Mouse (Mus musculus) heart, postnatal 0 days (tissue): ENCODE measurements around the gene Prkag2. TPM values are rescaled to one million over a fixed set of nuclear protein-coding genes. Genes with fewer than 3 reads are reported as not detected.
A peak's percentile ranks its signal among the peaks of the same experiment; 100 is the strongest.

Experiments used
- ATAC-seq: fragments of 200-750 bp; cut with Nextera tagmentation; 2 replicates; pipeline ENCODE4 v1.8.0; 2017; ENCODE audit warnings: low read depth, moderate number of reproducible peaks, moderate library complexity; ENCODE audit not compliant: insufficient read depth
- DNase-seq: peaks from one replicate; pipeline ENCODE4 v3.0.0-alpha.2; 2016; ENCODE audit warnings: low spot score
- H3K27ac ChIP-seq: fragments of 300-500 bp; sonication (generic); 2 replicates; pipeline ENCODE4 v1.5.1; 2014; ENCODE audit warnings: low read depth, mild to moderate bottlenecking
- H3K27me3 ChIP-seq: fragments of 300-500 bp; sonication (generic); 2 replicates; pipeline ENCODE4 v1.6.1; 2014; ENCODE audit warnings: low read length, mixed read lengths; ENCODE audit not compliant: control insufficient read depth, insufficient read depth
- H3K36me3 ChIP-seq: fragments of 300-500 bp; sonication (generic); replicated peaks from 2 replicates; pipeline ENCODE4 v1.6.1; 2014; ENCODE audit warnings: low read length, mixed read lengths; ENCODE audit not compliant: control insufficient read depth, insufficient read depth
- H3K4me1 ChIP-seq: fragments of 300-500 bp; sonication (generic); 2 replicates; pipeline ENCODE4 v1.6.1; 2014; ENCODE audit warnings: antibody characterized with exemption; ENCODE audit not compliant: control insufficient read depth, insufficient read depth
- H3K4me2 ChIP-seq: fragments of 300-500 bp; sonication (generic); 2 replicates; pipeline ENCODE4 v1.6.1; 2014; ENCODE audit warnings: low read depth, mild to moderate bottlenecking, low read length, moderate library complexity
- H3K4me3 ChIP-seq: fragments of 300-500 bp; sonication (generic); 2 replicates; pipeline ENCODE4 v1.5.1; 2014; ENCODE audit warnings: low read depth, low read length
- H3K9ac ChIP-seq: fragments of 300-500 bp; sonication (generic); replicated peaks from 2 replicates; pipeline ENCODE4 v1.6.1; 2014; ENCODE audit warnings: low read depth, low read length, mixed read lengths
- H3K9me3 ChIP-seq: fragments of 300-500 bp; sonication (generic); replicated peaks from 2 replicates; pipeline ENCODE4 v1.6.1; 2016; ENCODE audit warnings: low read length; ENCODE audit not compliant: control insufficient read depth
- CTCF ChIP-seq: IDR thresholded peaks from 2 replicates; pipeline ENCODE4 v1.5.1; 2016; ENCODE audit warnings: antibody characterized with exemption, control low read depth, low read depth
- EP300 ChIP-seq: IDR thresholded peaks from 2 replicates; pipeline ENCODE4 v1.6.1; 2016; ENCODE audit warnings: antibody characterized with exemption, low read depth
- WGBS: fragments of 180-500 bp; shearing (Covaris S2); extraction: QIAGEN DNeasy Blood & Tissue Kit; methylation state at CpG from one replicate; pipeline ENCODE4 v1.1.7; 2014; 5-methylcytosine and 5-hydroxymethylcytosine counted together
- polyA plus RNA-seq: library from polyadenylated mRNA; unstranded; fragments of >200 nt; fragmentation: Nextera tagmentation; extraction: Ambion mirVana; gene quantifications from 2 replicates; pipeline ENCODE4 v1.2.1, GENCODE M21; 2015
- total RNA-seq: library from RNA; depleted of rRNA; stranded (reverse); fragments of >200 nt; gene quantifications from 2 replicates; pipeline ENCODE4 v1.2.3, GENCODE M21; 2014; ENCODE audit warnings: low replicate concordance

Gene Prkag2
- total and polyA plus RNA-seq, 2 experiments from 2014 or later, result 62.9 to 121 TPM

GRCm38 (mm10) chr5:24928816-24929215 is 171.6 kb downstream of the Prkag2 start:
- TF ChIP-seq CTCF, result no peak
- no peak for TF ChIP-seq EP300
- DNase-seq (no peak), ATAC-seq (no peak)
- H3K9me3 ChIP-seq, result no peaks in the 10 kb centered on the region
- H3K27me3 ChIP-seq, result no peaks in the 10 kb centered on the region
- no peak overlapping the region for H3K27ac ChIP-seq
- no peak overlapping the region for H3K9ac ChIP-seq
- no peak overlapping the region for H3K4me2 ChIP-seq
- 89% methylated on average over 4 of the region's 4 CpGs for WGBS
- H3K4me1 ChIP-seq, result no peaks in the 10 kb centered on the region; the same call in 1 of the 2 replicates
- no peaks in the 10 kb centered on the region for H3K36me3 ChIP-seq
- no peak overlapping the region for H3K4me3 ChIP-seq

- Histone ChIP-seq H3K4me2 (no peak overlapping the region), H3K36me3 (no peaks in the 10 kb centered on the region), H3K27ac (no peak overlapping the region), H3K9me3 (no peaks in the 10 kb centered on the region), H3K4me3 (no peak overlapping the region), H3K4me1 (no peaks in the 10 kb centered on the region; the same call in 1 of the 2 replicates), H3K9ac (no peak overlapping the region), H3K27me3 (no peaks in the 10 kb centered on the region)
- DNase-seq, result no peak
- ATAC-seq, result no peak
- TF ChIP-seq CTCF (no peak), EP300 (no peak)
- 15% methylated on average over 8 of the region's 8 CpGs for WGBS
Observed at GRCm38 (mm10) chr5:24927706-24928105, 172.7 kb downstream of the Prkag2 start.

- Histone ChIP-seq H3K4me1 (peaks cover 5% of the 10 kb centered on the region; the same call in 1 of the 2 replicates), H3K36me3 (peaks cover 6% of the 10 kb centered on the region; the same call in 1 of the 2 replicates), H3K4me3 (no peak overlapping the region), H3K9ac (no peak overlapping the region), H3K4me2 (no peak overlapping the region), H3K9me3 (no peaks in the 10 kb centered on the region), H3K27me3 (no peaks in the 10 kb centered on the region), H3K27ac (no peak overlapping the region)
- TF ChIP-seq EP300 (no peak), CTCF (no peak)
- DNase-seq (peak; percentile 74), ATAC-seq (peak; percentile 71)
- 9% methylated on average over 1 of the region's 1 CpGs for WGBS
Observed at GRCm38 (mm10) chr5:24919155-24919554, 181.3 kb downstream of the Prkag2 start.

- Histone ChIP-seq H3K36me3 (peaks cover 9% of the 10 kb centered on the region; the same call in 1 of the 2 replicates), H3K4me2 (no peak overlapping the region), H3K27ac (no peak overlapping the region), H3K9me3 (no peaks in the 10 kb centered on the region), H3K27me3 (no peaks in the 10 kb centered on the region), H3K9ac (no peak overlapping the region), H3K4me1 (0 out of 2 replicates have a peak, but pooled peaks cover 5% of the 10 kb centered on the region), H3K4me3 (no peak overlapping the region)
- TF ChIP-seq EP300 (no peak), CTCF (no peak)
- WGBS, result 76% methylated on average over 4 of the region's 4 CpGs
- no peak for DNase-seq
- no peak for ATAC-seq
Observed at GRCm38 (mm10) chr5:24916511-24916910, 183.9 kb downstream of the Prkag2 start.

GRCm38 (mm10) chr5:24915119-24915518 is 185.3 kb downstream of the Prkag2 start:
- H3K4me2 ChIP-seq, result no peak overlapping the region
- peaks cover 5% of the 10 kb centered on the region; the same call in 1 of the 2 replicates for H3K4me1 ChIP-seq
- no peak overlapping the region for H3K27ac ChIP-seq
- no peaks in the 10 kb centered on the region for H3K9me3 ChIP-seq
- WGBS, result 58% methylated on average over 5 of the region's 5 CpGs
- no peaks in the 10 kb centered on the region for H3K27me3 ChIP-seq
- DNase-seq, result no peak
- H3K9ac ChIP-seq, result no peak overlapping the region
- no peak for TF ChIP-seq CTCF
- TF ChIP-seq EP300, result no peak
- no peak for ATAC-seq
- 0 out of 2 replicates have a peak, but pooled peaks cover 3% of the 10 kb centered on the region for H3K36me3 ChIP-seq
- H3K4me3 ChIP-seq, result no peak overlapping the region

- 72% methylated on average over 6 of the region's 6 CpGs for WGBS
Observed at GRCm38 (mm10) chr5:24913656-24914055, 186.8 kb downstream of the Prkag2 start.

More at GRCm38 (mm10) chr5:24913656-24914055, 186.8 kb downstream of the Prkag2 start:
- DNase-seq (no peak), ATAC-seq (no peak)
- Histone ChIP-seq H3K4me2 (no peak overlapping the region), H3K27me3 (no peaks in the 10 kb centered on the region), H3K4me3 (no peak overlapping the region), H3K9ac (no peak overlapping the region), H3K4me1 (peaks cover 5% of the 10 kb centered on the region; the same call in 1 of the 2 replicates), H3K9me3 (no peaks in the 10 kb centered on the region), H3K27ac (no peak overlapping the region), H3K36me3 (0 out of 2 replicates have a peak, but pooled peaks cover 3% of the 10 kb centered on the region)
- no peak for TF ChIP-seq EP300
- no peak for TF ChIP-seq CTCF
